Mouse (Mus musculus): Measurements from ENCODE around the gene Gm20388. TPM values are rescaled to one million over a fixed set of nuclear protein-coding genes. Genes with fewer than 3 reads are reported as not detected.

Gene Gm20388
- polyA plus RNA-seq, 1 experiment from 2014 or later: not detected

DNA sequence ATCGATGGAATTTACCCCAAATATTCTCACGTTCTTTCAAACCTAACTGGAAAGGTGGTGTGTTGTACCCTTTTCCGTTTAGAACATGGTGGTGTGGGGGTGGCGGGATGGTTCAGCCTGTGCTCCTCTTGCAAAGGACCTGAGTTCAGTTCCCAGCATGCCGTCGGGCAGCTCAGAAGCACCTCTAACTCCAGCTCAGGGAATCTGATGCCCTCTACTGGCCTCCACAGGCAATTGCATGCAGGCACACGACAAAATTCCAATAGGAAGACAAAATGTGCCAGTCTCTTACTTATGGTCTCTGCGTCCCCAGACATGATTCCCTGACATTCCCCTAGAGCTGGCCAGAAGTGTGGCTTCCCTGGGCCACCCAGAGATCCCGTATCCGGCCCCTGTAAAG, 1304.3 kb downstream of the Gm20388 start:
- Histone ChIP-seq H3K27ac (no peak overlapping the region), H3K4me3 (no peak overlapping the region), H3K4me1 (peaks cover 8% of the 10 kb centered on the region), H3K9me3 (peaks cover 7% of the 10 kb centered on the region; the same call in 1 of the 2 replicates), H3K27me3 (no peaks in the 10 kb centered on the region), H3K9ac (no peak overlapping the region), H3K4me2 (replicated peaks) (no peak overlapping the region), H3K36me3 (no peaks in the 10 kb centered on the region)
- ATAC-seq (ENCODE audit: insufficient number of reproducible peaks, insufficient read depth, low FRiP score, low TSS enrichment): no peak
- 78% methylated on average over 10 of the region's 10 CpGs for WGBS

DNA sequence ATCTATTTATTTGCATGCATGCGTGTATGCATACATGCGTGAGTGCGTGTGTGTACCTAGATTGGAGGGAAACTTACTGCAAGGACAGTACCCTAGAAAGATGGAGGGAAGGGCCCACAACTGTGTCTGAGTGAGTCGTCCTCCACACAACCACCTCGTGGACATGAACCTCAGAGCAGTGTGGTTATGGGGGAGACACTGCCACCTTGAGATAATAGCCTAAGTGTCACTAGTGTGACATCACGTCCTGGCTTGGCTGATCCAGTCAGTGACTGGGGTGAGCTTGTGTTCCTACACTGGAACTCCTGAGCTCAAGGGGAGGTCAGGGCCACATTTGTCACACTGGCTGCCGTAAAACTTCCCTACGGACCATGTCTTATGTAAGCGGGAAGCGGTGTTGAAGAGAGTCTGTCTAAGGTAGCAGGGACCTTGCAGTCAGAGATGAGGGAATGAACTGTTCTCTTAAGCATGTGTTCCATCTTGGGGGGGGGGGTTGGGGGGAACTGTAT, 1305.9 kb downstream of the Gm20388 start:
- H3K4me1 ChIP-seq: peaks cover 16% of the 10 kb centered on the region
- H3K27ac ChIP-seq: no peak overlapping the region
- no peaks in the 10 kb centered on the region for H3K36me3 ChIP-seq
- H3K4me3 ChIP-seq: no peak overlapping the region
- no peak overlapping the region for H3K9ac ChIP-seq
- H3K27me3 ChIP-seq: peaks cover 2% of the 10 kb centered on the region; the same call in 1 of the 2 replicates
- no peak for ATAC-seq (ENCODE audit: insufficient number of reproducible peaks, insufficient read depth, low FRiP score, low TSS enrichment)
- H3K9me3 ChIP-seq: peaks cover 7% of the 10 kb centered on the region; the same call in 1 of the 2 replicates
- no peak overlapping the region for H3K4me2 ChIP-seq (replicated peaks)
- 89% methylated on average over 10 of the region's 10 CpGs for WGBS

DNA sequence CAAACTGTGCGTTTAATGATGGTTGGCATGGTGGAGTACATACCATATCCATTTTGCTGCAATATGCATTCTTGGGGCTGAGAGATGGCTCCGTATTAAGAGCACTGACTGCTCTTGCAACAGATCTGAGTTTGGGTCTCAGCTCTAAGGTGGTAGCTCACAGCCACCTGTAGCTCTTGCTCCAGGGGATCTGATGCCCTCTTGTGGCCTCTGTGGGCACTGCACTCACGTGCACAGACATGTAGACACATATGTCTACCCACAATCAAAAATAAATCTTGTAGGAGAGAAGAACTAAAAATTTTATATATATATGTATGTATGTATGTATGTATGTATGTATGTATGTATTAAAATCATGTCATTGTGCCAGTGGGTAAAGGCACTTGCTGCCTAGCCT, 1307.8 kb downstream of the Gm20388 start:
- ATAC-seq (ENCODE audit: insufficient number of reproducible peaks, insufficient read depth, low FRiP score, low TSS enrichment): no peak
- WGBS: 83% methylated on average over 3 of the region's 3 CpGs

DNA sequence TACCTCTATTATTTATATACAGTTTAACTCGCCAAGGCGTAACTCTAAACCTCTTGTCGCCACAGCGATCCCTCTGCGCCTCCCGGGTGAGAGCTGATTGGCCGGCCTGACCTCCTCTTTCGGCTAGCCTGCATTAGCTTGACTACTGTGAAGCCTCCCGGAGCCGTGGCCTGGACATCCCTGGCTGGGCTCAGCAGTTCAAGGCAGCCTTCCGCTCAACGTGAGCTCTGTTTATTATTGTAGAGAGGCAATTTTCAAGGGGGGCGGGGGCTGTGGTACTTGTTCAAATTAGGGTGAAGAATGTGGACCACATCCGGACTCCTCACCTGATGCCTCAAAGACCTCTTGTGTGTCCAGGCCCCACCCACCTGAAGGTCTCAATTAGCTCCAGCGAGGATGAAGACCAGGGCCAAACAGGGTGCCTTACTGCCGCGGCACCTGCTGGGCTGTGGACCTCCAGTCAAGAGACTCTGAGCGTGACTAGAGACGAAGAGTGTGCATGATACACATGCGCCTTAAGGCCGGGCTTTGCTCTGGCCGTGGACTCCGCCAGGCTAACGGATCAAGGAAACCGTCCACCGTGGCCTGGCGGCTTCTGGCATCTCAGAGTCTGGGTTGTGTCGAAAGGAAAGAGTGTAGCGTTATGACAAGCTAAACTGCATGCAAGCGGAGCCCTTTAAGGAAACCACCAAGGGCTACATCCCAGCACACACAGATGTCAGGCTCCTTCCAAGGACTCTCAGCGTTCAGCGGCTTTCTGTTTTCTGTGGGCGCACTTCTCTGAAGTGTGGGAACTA, 1309.7 kb downstream of the Gm20388 start:
- peaks cover 27% of the 10 kb centered on the region for H3K4me1 ChIP-seq
- no peak overlapping the region for H3K9ac ChIP-seq
- peak; percentile 66; the same call in 1 of the 2 replicates for ATAC-seq (ENCODE audit: insufficient number of reproducible peaks, insufficient read depth, low FRiP score, low TSS enrichment)
- WGBS: 12% methylated on average over 33 of the region's 33 CpGs
- H3K9me3 ChIP-seq: no peaks in the 10 kb centered on the region
- H3K27ac ChIP-seq: peak overlapping the region; percentile 74
- no peak overlapping the region for H3K4me3 ChIP-seq
- H3K27me3 ChIP-seq: peaks cover 13% of the 10 kb centered on the region
- peak overlapping the region; percentile 26 for H3K4me2 ChIP-seq (replicated peaks)
- H3K36me3 ChIP-seq: no peaks in the 10 kb centered on the region

More for the DNA sequence above, 1307.8 kb downstream of the Gm20388 start:
- peaks cover 7% of the 10 kb centered on the region; the same call in 1 of the 2 replicates for H3K9me3 ChIP-seq
- H3K4me2 ChIP-seq (replicated peaks): no peak overlapping the region
- H3K27me3 ChIP-seq: peaks cover 9% of the 10 kb centered on the region
- no peaks in the 10 kb centered on the region for H3K36me3 ChIP-seq
- H3K9ac ChIP-seq: no peak overlapping the region
- no peak overlapping the region for H3K27ac ChIP-seq
- no peak overlapping the region for H3K4me3 ChIP-seq
- H3K4me1 ChIP-seq: peaks cover 24% of the 10 kb centered on the region

DNA sequence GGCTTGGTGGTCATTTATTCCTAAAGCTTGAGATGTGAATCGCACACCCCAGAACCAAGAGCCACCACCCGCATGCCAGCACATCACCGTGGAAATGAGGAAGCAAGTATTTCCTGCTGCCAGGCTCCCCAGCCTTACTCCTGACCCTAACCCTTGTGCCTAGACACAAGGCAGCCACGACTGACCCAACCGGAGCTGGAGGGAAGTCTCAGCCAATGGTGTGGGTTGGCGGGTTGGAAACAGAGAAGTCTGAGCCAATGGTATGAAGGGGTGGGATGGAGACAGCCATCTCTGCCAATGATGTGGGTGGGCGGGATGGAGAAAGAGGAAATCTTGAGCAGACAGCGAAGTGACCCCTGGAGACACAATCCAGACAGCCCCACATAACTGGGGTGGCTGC, 1314.1 kb downstream of the Gm20388 start:
- ATAC-seq (ENCODE audit: insufficient number of reproducible peaks, insufficient read depth, low FRiP score, low TSS enrichment): no peak
- Histone ChIP-seq H3K9ac (no peak overlapping the region), H3K27ac (no peak overlapping the region), H3K4me3 (no peak overlapping the region), H3K27me3 (peaks cover 33% of the 10 kb centered on the region), H3K4me2 (replicated peaks) (no peak overlapping the region), H3K36me3 (no peaks in the 10 kb centered on the region), H3K4me1 (peaks cover 32% of the 10 kb centered on the region), H3K9me3 (no peaks in the 10 kb centered on the region)
- WGBS: 73% methylated on average over 8 of the region's 8 CpGs

DNA sequence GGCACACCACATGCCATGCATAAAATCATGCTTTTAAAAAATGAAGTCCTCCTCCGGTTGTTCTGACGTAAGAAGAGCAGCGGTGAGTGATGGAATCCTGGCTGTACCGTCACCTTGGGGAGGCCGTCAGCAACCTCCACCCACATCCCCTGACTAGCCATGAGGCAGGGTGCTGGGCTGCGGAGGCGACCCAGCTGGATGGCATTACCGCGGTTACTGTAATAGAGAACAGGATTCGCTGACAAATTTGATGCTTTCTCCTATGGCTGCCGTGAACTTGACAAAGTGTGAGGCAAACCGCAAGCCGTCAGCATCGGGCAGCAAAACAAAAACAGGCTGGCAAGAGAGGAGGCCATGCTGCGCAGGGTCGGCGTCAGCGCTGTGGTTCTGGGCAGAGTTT, 1317.1 kb downstream of the Gm20388 start:
- peak; percentile 42; the same call in 1 of the 2 replicates for ATAC-seq (ENCODE audit: insufficient number of reproducible peaks, insufficient read depth, low FRiP score, low TSS enrichment)
- Histone ChIP-seq H3K4me3 (no peak overlapping the region), H3K27ac (no peak overlapping the region), H3K27me3 (peaks cover 25% of the 10 kb centered on the region), H3K9me3 (no peaks in the 10 kb centered on the region), H3K4me2 (replicated peaks) (0 out of 2 replicates have a peak overlapping the region, but pooled peaks have one; percentile 14), H3K9ac (peak overlapping the region; percentile 35; the same call in 1 of the 2 replicates), H3K36me3 (no peaks in the 10 kb centered on the region), H3K4me1 (peaks cover 23% of the 10 kb centered on the region)
- WGBS: 59% methylated on average over 18 of the region's 18 CpGs

DNA sequence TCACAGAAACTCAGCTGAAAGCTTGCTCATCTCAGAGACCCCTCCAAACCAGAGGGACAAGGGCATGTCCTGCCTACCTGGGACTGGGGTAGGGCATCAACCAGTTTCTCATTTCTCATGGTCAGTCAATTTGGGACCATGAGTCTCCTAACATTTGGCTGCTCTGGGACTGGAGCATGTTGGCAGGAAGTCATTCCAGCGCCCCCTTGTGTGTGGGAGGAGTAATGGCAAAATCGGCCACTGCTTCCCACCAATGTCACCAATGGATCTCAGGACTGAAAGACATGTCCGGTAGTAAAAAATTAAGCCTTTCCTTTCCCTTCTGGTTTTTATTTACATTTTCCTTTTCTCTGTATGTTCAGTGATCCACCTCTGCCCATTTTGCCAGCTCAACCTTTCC, 1318.3 kb downstream of the Gm20388 start:
- Histone ChIP-seq H3K9ac (no peak overlapping the region), H3K4me3 (no peak overlapping the region), H3K4me1 (peaks cover 16% of the 10 kb centered on the region), H3K27me3 (peaks cover 24% of the 10 kb centered on the region), H3K9me3 (no peaks in the 10 kb centered on the region), H3K4me2 (replicated peaks) (no peak overlapping the region), H3K27ac (no peak overlapping the region), H3K36me3 (no peaks in the 10 kb centered on the region)
- WGBS: 62% methylated on average over 3 of the region's 3 CpGs
- ATAC-seq (ENCODE audit: insufficient number of reproducible peaks, insufficient read depth, low FRiP score, low TSS enrichment): no peak

DNA sequence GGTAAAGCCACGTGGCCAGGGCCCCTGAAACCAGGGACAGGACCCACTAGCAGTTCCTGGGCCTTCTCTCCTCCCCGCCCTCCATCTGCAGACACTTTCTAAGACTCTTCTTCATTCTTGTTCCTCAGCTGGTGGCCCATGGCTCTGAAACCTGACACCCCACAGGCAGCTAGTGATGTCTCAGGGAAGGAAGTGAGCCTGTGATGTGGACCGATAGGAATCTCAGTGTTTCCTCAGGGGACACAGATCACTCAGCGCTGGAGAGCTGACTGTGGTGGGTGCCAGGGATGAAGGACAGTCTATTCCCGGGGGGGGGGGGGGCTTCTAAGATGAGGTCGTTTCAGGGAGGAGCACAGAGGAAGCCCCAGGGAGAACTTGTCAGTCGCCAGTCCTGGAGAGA, 1318.9 kb downstream of the Gm20388 start:
- Histone ChIP-seq H3K27ac (no peak overlapping the region), H3K4me2 (replicated peaks) (no peak overlapping the region), H3K27me3 (peaks cover 21% of the 10 kb centered on the region), H3K4me1 (peaks cover 16% of the 10 kb centered on the region), H3K36me3 (no peaks in the 10 kb centered on the region), H3K9ac (no peak overlapping the region), H3K9me3 (no peaks in the 10 kb centered on the region), H3K4me3 (no peak overlapping the region)
- 25% methylated on average over 7 of the region's 7 CpGs for WGBS
- ATAC-seq (ENCODE audit: insufficient number of reproducible peaks, insufficient read depth, low FRiP score, low TSS enrichment): no peak

DNA sequence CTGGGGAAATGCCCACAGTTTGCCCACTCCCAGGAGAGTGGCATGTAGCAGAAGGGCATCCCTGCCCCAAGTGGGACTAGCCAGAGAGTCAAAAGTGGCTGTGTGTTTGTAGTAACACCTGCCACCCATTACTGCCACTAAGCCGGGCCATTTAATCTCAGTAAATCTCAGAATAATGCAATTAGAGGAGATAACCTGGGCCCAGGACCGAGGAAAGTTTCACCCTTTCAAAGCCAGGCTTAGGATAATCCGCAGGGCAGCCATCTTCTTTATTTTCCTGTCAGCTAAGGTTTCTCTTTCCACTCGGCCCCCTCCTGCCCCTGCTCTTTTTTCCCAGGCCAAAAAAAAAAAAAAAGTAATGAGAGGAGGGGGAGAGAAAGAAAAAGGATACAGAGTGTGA, 1322.6 kb downstream of the Gm20388 start:
- Histone ChIP-seq H3K4me1 (peaks cover 12% of the 10 kb centered on the region), H3K4me2 (replicated peaks) (no peak overlapping the region), H3K27ac (no peak overlapping the region), H3K27me3 (no peaks in the 10 kb centered on the region), H3K9me3 (no peaks in the 10 kb centered on the region), H3K4me3 (no peak overlapping the region), H3K36me3 (no peaks in the 10 kb centered on the region), H3K9ac (no peak overlapping the region)
- ATAC-seq (ENCODE audit: insufficient number of reproducible peaks, insufficient read depth, low FRiP score, low TSS enrichment): no peak
- WGBS: 10% methylated on average over 4 of the region's 4 CpGs

DNA sequence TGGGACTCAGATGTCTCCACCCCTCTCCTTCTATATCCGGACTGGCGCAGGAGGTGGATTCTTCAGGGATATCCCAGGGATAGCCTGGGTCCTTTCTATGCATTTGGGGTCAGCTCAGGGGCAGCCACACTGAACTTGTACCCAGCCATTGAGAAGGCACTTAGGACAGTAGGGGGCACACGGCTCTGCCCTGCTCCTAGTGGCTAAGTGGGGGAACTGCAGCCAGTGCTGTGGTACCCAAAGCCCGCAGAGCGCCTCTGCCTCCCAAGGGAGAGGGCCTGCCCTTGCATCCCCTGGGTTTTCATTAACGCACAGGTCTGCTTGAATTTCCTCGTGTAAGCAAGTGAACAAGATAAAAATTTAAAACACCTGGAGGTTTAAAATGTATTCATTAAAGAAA, 1324.3 kb downstream of the Gm20388 start:
- Histone ChIP-seq H3K9ac (no peak overlapping the region), H3K4me3 (no peak overlapping the region), H3K27me3 (no peaks in the 10 kb centered on the region), H3K36me3 (no peaks in the 10 kb centered on the region), H3K9me3 (no peaks in the 10 kb centered on the region), H3K27ac (no peak overlapping the region), H3K4me1 (peaks cover 3% of the 10 kb centered on the region; the same call in 1 of the 2 replicates), H3K4me2 (replicated peaks) (no peak overlapping the region)
- ATAC-seq (ENCODE audit: insufficient number of reproducible peaks, insufficient read depth, low FRiP score, low TSS enrichment): no peak
- WGBS: 53% methylated on average over 7 of the region's 7 CpGs

DNA sequence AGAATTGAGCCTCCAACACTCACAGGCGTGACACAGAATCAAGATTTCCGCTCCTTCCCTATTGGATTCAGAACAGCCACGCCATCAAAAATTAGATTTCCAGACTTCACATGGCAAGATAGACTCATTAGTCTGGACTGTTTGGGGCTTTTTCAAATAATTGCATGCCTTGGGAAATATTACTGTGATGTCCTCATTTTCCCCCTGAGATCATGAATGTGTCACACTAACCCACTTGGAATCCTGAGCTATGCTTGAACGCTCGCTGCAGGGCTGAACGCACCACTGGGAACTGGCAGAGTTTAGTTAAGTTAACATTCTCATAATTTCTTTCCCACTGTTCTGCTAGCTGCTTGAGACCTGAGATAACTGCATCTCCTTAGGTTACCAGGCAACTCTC, 1329.0 kb downstream of the Gm20388 start:
- Histone ChIP-seq H3K4me2 (replicated peaks) (no peak overlapping the region), H3K9ac (no peak overlapping the region), H3K4me1 (peaks cover 26% of the 10 kb centered on the region), H3K36me3 (no peaks in the 10 kb centered on the region), H3K27me3 (0 out of 2 replicates have a peak, but pooled peaks cover 3% of the 10 kb centered on the region), H3K4me3 (no peak overlapping the region), H3K27ac (no peak overlapping the region), H3K9me3 (no peaks in the 10 kb centered on the region)
- no peak for ATAC-seq (ENCODE audit: insufficient number of reproducible peaks, insufficient read depth, low FRiP score, low TSS enrichment)
- WGBS: 76% methylated on average over 6 of the region's 6 CpGs
